Mouse (Mus musculus) left cerebral cortex, postnatal 14 days (tissue): ENCODE results near the gene Bicc1. TPM values are rescaled to one million over a fixed set of nuclear protein-coding genes. Genes with fewer than 3 reads are reported as not detected.
A peak's percentile ranks its signal among the peaks of the same experiment; 100 is the strongest.

Source experiments
- DNase-seq, 2 experiments: peaks; one replicate each; pipeline ENCODE4 v3.0.0; 2021 to 2022; ENCODE audit warnings: low spot score in 2 of 2, mixed read lengths in 1 of 2
- intact Hi-C: fragments of 180-260 bp; cut with DNase I; formaldehyde crosslinking; loops from one replicate; pipeline ENCODE4 v1.15.1; 2025
- total RNA-seq, 2 experiments: library from RNA; stranded (reverse); gene quantifications; 2 replicates each; pipeline ENCODE4 v1.2.3; 2021

Bicc1 gene
- total RNA-seq, 2 experiments from 2014 or later = 6.5 to 6.7 TPM

GRCm38 (mm10) chr10:71065009-71065408, 94.5 kb downstream of the Bicc1 start:
- no peak for DNase-seq
- intact Hi-C loops = no loop called here

- no peak for DNase-seq
- intact Hi-C loops = no loop called here
Measured at GRCm38 (mm10) chr10:71064576-71064975, 94.9 kb downstream of the Bicc1 start.

GRCm38 (mm10) chr10:71062151-71062550, 97.3 kb downstream of the Bicc1 start:
- intact Hi-C loops = no loop called here
- no peak for DNase-seq

GRCm38 (mm10) chr10:71060269-71060668, 99.2 kb downstream of the Bicc1 start:
- intact Hi-C loops = no loop called here
- no peak for DNase-seq

- intact Hi-C loops = no loop called here
- no peak for DNase-seq
Measured at GRCm38 (mm10) chr10:71058616-71059247, 100.8 kb downstream of the Bicc1 start.

GRCm38 (mm10) chr10:71058070-71058469, 101.4 kb downstream of the Bicc1 start:
- DNase-seq = no peak
- intact Hi-C loops = no loop called here

- intact Hi-C loops = no loop called here
- DNase-seq = no peak
Measured at GRCm38 (mm10) chr10:71052748-71053147, 106.8 kb downstream of the Bicc1 start.

GRCm38 (mm10) chr10:71052208-71052607, 107.3 kb downstream of the Bicc1 start:
- intact Hi-C loops = no loop called here
- DNase-seq = no peak

GRCm38 (mm10) chr10:71050722-71051333, 108.7 kb downstream of the Bicc1 start:
- intact Hi-C loops = no loop called here
- no peak for DNase-seq

- intact Hi-C loops = no loop called here
- DNase-seq = no peak
Measured at GRCm38 (mm10) chr10:71049294-71049693, 110.2 kb downstream of the Bicc1 start.

- DNase-seq = no peak
- intact Hi-C loops = no loop called here
Measured at GRCm38 (mm10) chr10:71044410-71044809, 115.1 kb downstream of the Bicc1 start.

- DNase-seq = no peak
- intact Hi-C loops = no loop called here
Measured at GRCm38 (mm10) chr10:71041874-71042273, 117.6 kb downstream of the Bicc1 start.

- DNase-seq = no peak
- intact Hi-C loops = no loop called here
Measured at GRCm38 (mm10) chr10:71036484-71036883, 123.0 kb downstream of the Bicc1 start.

GRCm38 (mm10) chr10:71028996-71029395, 130.5 kb downstream of the Bicc1 start:
- intact Hi-C loops = no loop called here
- DNase-seq = no peak

GRCm38 (mm10) chr10:71028066-71028844, 131.2 kb downstream of the Bicc1 start:
- DNase-seq = peak in 1 of 2 experiments; percentile 20
- intact Hi-C loops = no loop called here

GRCm38 (mm10) chr10:71025131-71025894, 134.2 kb downstream of the Bicc1 start:
- intact Hi-C loops = no loop called here
- no peak for DNase-seq

GRCm38 (mm10) chr10:71024681-71025080, 134.8 kb downstream of the Bicc1 start:
- no peak for DNase-seq
- intact Hi-C loops = no loop called here

- DNase-seq = no peak
- intact Hi-C loops = no loop called here
Measured at GRCm38 (mm10) chr10:71023471-71023870, 136.0 kb downstream of the Bicc1 start.

GRCm38 (mm10) chr10:71020459-71020858, 139.0 kb downstream of the Bicc1 start:
- DNase-seq = no peak
- intact Hi-C loops = no loop called here

- DNase-seq = no peak
- intact Hi-C loops = no loop called here
Measured at GRCm38 (mm10) chr10:71019836-71020235, 139.7 kb downstream of the Bicc1 start.
